Mouse (Mus musculus): ENCODE results near the gene Rab3ip.

- no peak for TF ChIP-seq CTCF (conservative IDR thresholded peaks at IDR 0.05; ENCODE audit: low read length)
- TF ChIP-seq POU5F1 (IDR thresholded peaks at IDR 0.05; ENCODE audit: borderline replicate concordance, low read length), result no peak
Measured at GRCm38 (mm10) chr10:116995162-116995561, 44.6 kb upstream of the Rab3ip start.
